Mouse (Mus musculus): ENCODE data around the gene March7. TPM values are rescaled to one million over a fixed set of nuclear protein-coding genes. Genes with fewer than 3 reads are reported as not detected.
A peak's percentile ranks its signal among the peaks of the same experiment; 100 is the strongest.

March7 gene
- polyA plus RNA-seq, 1 experiment from 2014 or later = 98.9 TPM

- no peak overlapping the region for H3K27ac ChIP-seq
- no peak overlapping the region for H3K9ac ChIP-seq
- no peak overlapping the region for H3K4me2 ChIP-seq
- no peaks in the 10 kb centered on the region for H3K4me1 ChIP-seq (replicated peaks)
- WGBS = 61% methylated on average over 1 of the region's 1 CpGs
- H3K9me3 ChIP-seq = no peaks in the 10 kb centered on the region
- no peak for ATAC-seq (ENCODE audit: low FRiP score)
- H3K36me3 ChIP-seq = no peaks in the 10 kb centered on the region
- no peak overlapping the region for H3K4me3 ChIP-seq
- H3K27me3 ChIP-seq = no peaks in the 10 kb centered on the region
Observed at GRCm38 (mm10) chr2:60196841-60197240, 12.8 kb upstream of the March7 start.

DNA sequence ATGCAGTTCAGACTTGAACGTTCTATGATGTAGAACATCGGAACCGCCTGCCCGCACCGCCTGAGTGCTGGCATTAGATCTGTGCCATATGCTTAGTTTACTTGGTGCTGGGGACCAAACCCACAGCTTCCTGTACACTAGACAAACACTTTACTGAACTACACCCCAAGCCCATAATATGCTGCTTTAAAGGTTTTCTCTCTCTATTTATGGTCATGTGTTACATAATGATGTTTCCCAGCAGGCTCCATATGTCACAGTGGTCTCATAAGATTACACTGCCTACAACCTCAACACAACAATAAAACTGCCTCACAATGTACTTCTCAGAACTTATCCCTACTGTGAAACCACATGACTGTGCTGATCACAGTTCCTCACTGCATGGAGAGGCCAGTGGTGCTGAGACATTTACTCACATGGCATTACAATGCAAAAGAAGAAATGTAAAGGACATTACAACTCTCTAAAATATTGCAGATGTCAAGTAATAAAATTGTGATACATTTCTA, 9.6 kb upstream of the March7 start:
- H3K9me3 ChIP-seq = no peaks in the 10 kb centered on the region
- H3K27me3 ChIP-seq = peaks cover 24% of the 10 kb centered on the region
- H3K36me3 ChIP-seq = peaks cover 10% of the 10 kb centered on the region
- no peak overlapping the region for H3K4me2 ChIP-seq
- H3K9ac ChIP-seq = no peak overlapping the region
- no peak overlapping the region for H3K4me3 ChIP-seq
- no peak overlapping the region for H3K27ac ChIP-seq
- no peak for ATAC-seq (ENCODE audit: low FRiP score)
- H3K4me1 ChIP-seq (replicated peaks) = no peaks in the 10 kb centered on the region
- WGBS = 97% methylated on average over 5 of the region's 5 CpGs

DNA sequence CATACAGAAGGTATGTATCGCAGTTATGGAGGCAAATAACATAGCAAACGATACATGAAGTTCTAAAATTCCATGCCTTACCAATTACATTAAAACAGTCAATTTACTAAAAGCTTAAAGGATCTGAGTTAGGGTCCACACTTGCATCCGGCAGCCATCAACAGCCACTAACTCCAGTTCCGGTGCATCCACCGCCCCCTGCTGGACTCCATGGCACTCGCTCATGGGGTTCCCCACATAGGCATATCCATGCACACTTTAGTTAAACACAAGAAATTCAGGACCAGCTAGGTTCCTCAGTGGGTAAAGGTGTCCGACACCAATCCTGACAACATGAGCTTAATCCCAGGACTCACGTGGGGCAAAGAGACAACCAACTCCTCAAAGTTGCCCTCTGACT, 9.0 kb upstream of the March7 start:
- Histone ChIP-seq H3K36me3 (peaks cover 16% of the 10 kb centered on the region), H3K9ac (no peak overlapping the region), H3K27me3 (peaks cover 25% of the 10 kb centered on the region), H3K9me3 (no peaks in the 10 kb centered on the region), H3K4me1 (replicated peaks) (no peaks in the 10 kb centered on the region), H3K4me3 (no peak overlapping the region), H3K4me2 (no peak overlapping the region), H3K27ac (no peak overlapping the region)
- no peak for ATAC-seq (ENCODE audit: low FRiP score)
- WGBS = 54% methylated on average over 8 of the region's 8 CpGs

DNA sequence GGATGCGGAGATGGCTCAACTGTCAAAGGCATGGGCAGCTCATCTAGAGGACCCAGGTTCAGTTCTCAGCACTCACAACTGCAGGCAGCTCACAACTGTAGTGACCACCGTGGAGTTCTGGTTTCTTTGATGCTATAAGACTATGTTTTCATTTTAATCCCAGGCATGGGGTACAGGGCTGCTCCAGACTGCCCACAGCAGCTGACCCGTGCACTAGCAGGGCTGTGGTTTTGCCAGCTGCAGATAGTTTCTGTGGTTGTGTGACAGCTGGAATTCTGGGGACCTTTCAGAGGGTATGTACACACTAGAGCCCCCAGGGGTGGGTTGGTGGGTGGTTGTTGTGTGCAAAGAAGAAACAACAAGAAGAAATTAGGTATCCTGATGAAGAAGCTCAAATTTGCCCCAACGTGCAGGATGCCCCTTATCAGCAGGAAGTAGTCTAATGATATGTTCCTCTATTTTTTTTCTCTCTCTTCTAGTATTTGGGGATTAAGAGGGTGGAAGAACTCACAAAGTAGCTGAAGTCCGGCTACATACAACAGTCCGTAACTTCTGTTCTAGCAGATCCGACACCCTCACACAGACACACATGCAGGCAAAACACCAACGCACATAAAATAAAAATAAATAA, 6.7 kb upstream of the March7 start:
- Histone ChIP-seq H3K36me3 (peaks cover 18% of the 10 kb centered on the region), H3K4me2 (no peak overlapping the region), H3K27me3 (peaks cover 29% of the 10 kb centered on the region), H3K4me1 (replicated peaks) (peaks cover 7% of the 10 kb centered on the region), H3K4me3 (no peak overlapping the region), H3K27ac (no peak overlapping the region), H3K9ac (no peak overlapping the region), H3K9me3 (no peaks in the 10 kb centered on the region)
- 90% methylated on average over 8 of the region's 8 CpGs for WGBS
- no peak for ATAC-seq (ENCODE audit: low FRiP score)

- 93% methylated on average over 4 of the region's 4 CpGs for WGBS
Observed at GRCm38 (mm10) chr2:60203733-60204132, 6.0 kb upstream of the March7 start.

GRCm38 (mm10) chr2:60204162-60204561, 5.5 kb upstream of the March7 start:
- H3K27ac ChIP-seq = no peak overlapping the region

More at GRCm38 (mm10) chr2:60203733-60204132, 6.0 kb upstream of the March7 start:
- Histone ChIP-seq H3K9me3 (no peaks in the 10 kb centered on the region), H3K4me1 (replicated peaks) (peaks cover 11% of the 10 kb centered on the region), H3K36me3 (peaks cover 18% of the 10 kb centered on the region), H3K9ac (no peak overlapping the region), H3K4me2 (no peak overlapping the region), H3K27me3 (peaks cover 33% of the 10 kb centered on the region), H3K4me3 (no peak overlapping the region), H3K27ac (no peak overlapping the region)
- ATAC-seq (ENCODE audit: low FRiP score) = no peak

DNA sequence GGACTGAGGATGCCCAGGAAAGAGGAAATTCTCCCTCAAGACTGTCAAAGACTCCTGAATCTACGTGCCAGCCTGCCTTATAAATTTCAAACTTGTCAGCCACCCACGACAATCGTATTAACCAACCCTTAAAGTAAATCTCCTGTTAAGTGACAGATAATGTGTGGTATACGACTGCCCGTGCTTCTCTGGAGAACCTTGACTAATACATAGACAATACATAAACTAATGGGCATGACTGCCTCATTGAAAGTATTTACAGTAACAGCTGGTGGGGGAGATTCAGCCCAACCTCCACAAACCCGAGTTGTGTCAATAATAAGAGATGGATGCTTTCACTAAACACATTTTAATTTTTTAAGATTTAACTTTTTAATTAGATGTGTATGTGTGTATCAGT, 3.9 kb upstream of the March7 start:
- Histone ChIP-seq H3K36me3 (peaks cover 18% of the 10 kb centered on the region), H3K9ac (no peak overlapping the region), H3K4me3 (no peak overlapping the region), H3K9me3 (no peaks in the 10 kb centered on the region), H3K4me1 (replicated peaks) (peaks cover 15% of the 10 kb centered on the region), H3K27me3 (peaks cover 33% of the 10 kb centered on the region), H3K27ac (no peak overlapping the region), H3K4me2 (no peak overlapping the region)
- ATAC-seq (ENCODE audit: low FRiP score) = no peak
- WGBS = 39% methylated on average over 6 of the region's 6 CpGs

More at GRCm38 (mm10) chr2:60204162-60204561, 5.5 kb upstream of the March7 start:
- no peak for ATAC-seq (ENCODE audit: low FRiP score)
- H3K36me3 ChIP-seq = peaks cover 18% of the 10 kb centered on the region
- no peak overlapping the region for H3K4me2 ChIP-seq
- H3K27me3 ChIP-seq = peaks cover 33% of the 10 kb centered on the region
- H3K9me3 ChIP-seq = no peaks in the 10 kb centered on the region
- 88% methylated on average over 6 of the region's 6 CpGs for WGBS
- H3K4me3 ChIP-seq = no peak overlapping the region
- peaks cover 14% of the 10 kb centered on the region for H3K4me1 ChIP-seq (replicated peaks)
- no peak overlapping the region for H3K9ac ChIP-seq

- ATAC-seq (ENCODE audit: low FRiP score) = no peak; the same call in 1 of the 2 replicates
- under 1% methylated on average over 34 of the region's 35 CpGs for WGBS
- peak overlapping the region; percentile 63 for H3K4me2 ChIP-seq
Observed at GRCm38 (mm10) chr2:60209122-60209611, 520 bp upstream of the March7 start.

GRCm38 (mm10) chr2:60210821-60211220, 1.1 kb downstream of the March7 start:
- Histone ChIP-seq H3K27ac (peak overlapping the region; percentile 97; the same call in 1 of the 2 replicates), H3K4me1 (replicated peaks) (peaks cover 54% of the 10 kb centered on the region), H3K9ac (peak overlapping the region; percentile 94), H3K9me3 (no peaks in the 10 kb centered on the region), H3K27me3 (peaks cover 8% of the 10 kb centered on the region; the same call in 1 of the 2 replicates), H3K4me2 (peak overlapping the region; percentile 78), H3K36me3 (0 out of 2 replicates have a peak, but pooled peaks cover under 1% of the 10 kb centered on the region), H3K4me3 (peak overlapping the region; percentile 88)
- no peak for ATAC-seq (ENCODE audit: low FRiP score)
- 27% methylated on average over 5 of the region's 5 CpGs for WGBS

More at GRCm38 (mm10) chr2:60209122-60209611, 520 bp upstream of the March7 start:
- Histone ChIP-seq H3K4me3 (peak overlapping the region; percentile 88), H3K27me3 (peaks cover 19% of the 10 kb centered on the region), H3K36me3 (peaks cover 17% of the 10 kb centered on the region), H3K4me1 (replicated peaks) (peaks cover 44% of the 10 kb centered on the region), H3K9ac (peak overlapping the region; percentile 94), H3K27ac (peak overlapping the region; percentile 97), H3K9me3 (no peaks in the 10 kb centered on the region)

- Histone ChIP-seq H3K4me2 (0 out of 2 replicates have a peak overlapping the region, but pooled peaks have one; percentile 17), H3K9me3 (no peaks in the 10 kb centered on the region), H3K27ac (no peak overlapping the region), H3K4me3 (no peak overlapping the region), H3K27me3 (peaks cover 8% of the 10 kb centered on the region; the same call in 1 of the 2 replicates), H3K9ac (no peak overlapping the region), H3K36me3 (no peaks in the 10 kb centered on the region), H3K4me1 (replicated peaks) (peaks cover 62% of the 10 kb centered on the region)
- ATAC-seq (ENCODE audit: low FRiP score) = no peak
Observed at GRCm38 (mm10) chr2:60212488-60212887, 2.8 kb downstream of the March7 start.

GRCm38 (mm10) chr2:60214683-60215082, 5.0 kb downstream of the March7 start:
- Histone ChIP-seq H3K4me1 (replicated peaks) (peaks cover 51% of the 10 kb centered on the region), H3K4me3 (no peak overlapping the region), H3K36me3 (no peaks in the 10 kb centered on the region), H3K9ac (no peak overlapping the region), H3K4me2 (no peak overlapping the region), H3K27me3 (no peaks in the 10 kb centered on the region), H3K27ac (no peak overlapping the region), H3K9me3 (no peaks in the 10 kb centered on the region)
- ATAC-seq (ENCODE audit: low FRiP score) = no peak
- WGBS = 96% methylated on average over 2 of the region's 2 CpGs

DNA sequence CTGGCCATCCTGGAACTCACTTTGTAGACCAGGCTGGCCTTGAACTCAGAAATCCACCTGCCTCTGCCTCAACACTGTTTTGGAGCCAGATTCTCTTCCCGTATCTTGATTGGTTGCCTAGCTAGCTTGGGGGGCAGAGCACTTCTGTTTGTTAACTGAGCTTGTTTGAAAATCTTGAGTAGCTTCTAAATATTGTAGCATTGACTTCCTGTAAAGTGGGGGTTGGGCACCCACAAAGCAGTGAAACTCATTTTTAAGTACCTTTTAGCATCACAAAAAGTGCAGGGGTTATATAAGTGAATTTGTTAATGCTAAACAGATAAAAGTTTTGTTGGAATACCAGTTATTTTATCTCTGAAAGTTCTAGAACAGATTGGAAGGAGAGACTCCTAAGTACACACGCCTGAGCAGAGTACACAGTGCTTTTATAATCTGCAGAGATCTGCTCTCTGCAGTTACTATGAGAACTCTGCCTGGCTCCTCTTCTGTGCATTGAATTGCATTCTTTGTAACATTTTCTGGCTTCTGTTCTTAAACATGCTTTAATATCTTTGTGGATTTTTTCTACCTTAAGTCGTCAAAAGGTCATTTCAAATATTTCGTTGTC, 7.0 kb downstream of the March7 start:
- H3K9ac ChIP-seq = no peak overlapping the region
- WGBS = 92% methylated on average over 4 of the region's 4 CpGs
- H3K4me3 ChIP-seq = no peak overlapping the region

More for the DNA sequence above, 7.0 kb downstream of the March7 start:
- Histone ChIP-seq H3K36me3 (no peaks in the 10 kb centered on the region), H3K4me1 (replicated peaks) (peaks cover 49% of the 10 kb centered on the region), H3K9me3 (no peaks in the 10 kb centered on the region), H3K27me3 (no peaks in the 10 kb centered on the region), H3K4me2 (no peak overlapping the region), H3K27ac (no peak overlapping the region)
- no peak for ATAC-seq (ENCODE audit: low FRiP score)

All from hindbrain, embryonic 13.5 days (tissue).